Mouse (Mus musculus): Measurements from ENCODE around the gene Ttc26. TPM values are rescaled to one million over a fixed set of nuclear protein-coding genes. Genes with fewer than 3 reads are reported as not detected.
"Not testable (repeated sequence)": the region's sequence is repeated elsewhere in the genome, so short reads cannot be mapped to it uniquely, and the experiment has no call there.

Ttc26 gene
- total and polyA plus RNA-seq, 2 experiments from 2014 or later = 3.3 to 8.6 TPM

GRCm38 (mm10) chr6:38363370-38363769 lies 17.9 kb upstream of the Ttc26 start:
- Histone ChIP-seq H3K4me2 (ENCODE audit: low read depth, low read length, poor library complexity, severe bottlenecking) (no peak overlapping the region), H3K4me1 (ENCODE audit: insufficient read depth, low read length) (no peaks in the 10 kb centered on the region), H3K27me3 (ENCODE audit: insufficient read depth, low read length) (no peaks in the 10 kb centered on the region), H3K36me3 (ENCODE audit: insufficient read depth, low read length) (no peaks in the 10 kb centered on the region), H3K9me3 (ENCODE audit: low read length) (no peaks in the 10 kb centered on the region), H3K27ac (ENCODE audit: low read depth, low read length) (no peak overlapping the region), H3K4me3 (ENCODE audit: low read depth, low read length) (no peak overlapping the region), H3K9ac (replicated peaks; ENCODE audit: low read length, poor library complexity, severe bottlenecking) (no peak overlapping the region)
- no peak for TF ChIP-seq CTCF (IDR thresholded peaks at IDR 0.05)
- WGBS = 64% methylated on average over 4 of the region's 4 CpGs
- DNase-seq (ENCODE audit: low spot score) = no peak
- ATAC-seq (ENCODE audit: low FRiP score) = no peak

- TF ChIP-seq CTCF (IDR thresholded peaks at IDR 0.05) = no peak
- ATAC-seq (ENCODE audit: low FRiP score) = no peak
Measured at GRCm38 (mm10) chr6:38364121-38364520, 17.1 kb upstream of the Ttc26 start.

GRCm38 (mm10) chr6:38369945-38370344 lies 11.3 kb upstream of the Ttc26 start:
- Histone ChIP-seq H3K27ac (ENCODE audit: low read depth, low read length) (no peak overlapping the region), H3K9me3 (ENCODE audit: low read length) (no peaks in the 10 kb centered on the region), H3K4me1 (ENCODE audit: insufficient read depth, low read length) (no peaks in the 10 kb centered on the region), H3K27me3 (ENCODE audit: insufficient read depth, low read length) (no peaks in the 10 kb centered on the region), H3K36me3 (ENCODE audit: insufficient read depth, low read length) (no peaks in the 10 kb centered on the region), H3K4me3 (ENCODE audit: low read depth, low read length) (no peak overlapping the region), H3K9ac (replicated peaks; ENCODE audit: low read length, poor library complexity, severe bottlenecking) (no peak overlapping the region), H3K4me2 (ENCODE audit: low read depth, low read length, poor library complexity, severe bottlenecking) (no peak overlapping the region)
- DNase-seq (ENCODE audit: low spot score) = no peak
- peak; percentile 11; the same call in 1 of the 2 replicates for TF ChIP-seq CTCF (IDR thresholded peaks at IDR 0.05)
- ATAC-seq (ENCODE audit: low FRiP score) = no peak
- 82% methylated on average over 3 of the region's 3 CpGs for WGBS

More at GRCm38 (mm10) chr6:38364121-38364520, 17.1 kb upstream of the Ttc26 start:
- Histone ChIP-seq H3K4me1 (ENCODE audit: insufficient read depth, low read length) (no peaks in the 10 kb centered on the region), H3K4me2 (ENCODE audit: low read depth, low read length, poor library complexity, severe bottlenecking) (no peak overlapping the region), H3K9me3 (ENCODE audit: low read length) (no peaks in the 10 kb centered on the region), H3K27ac (ENCODE audit: low read depth, low read length) (no peak overlapping the region), H3K36me3 (ENCODE audit: insufficient read depth, low read length) (no peaks in the 10 kb centered on the region), H3K9ac (replicated peaks; ENCODE audit: low read length, poor library complexity, severe bottlenecking) (no peak overlapping the region), H3K27me3 (ENCODE audit: insufficient read depth, low read length) (no peaks in the 10 kb centered on the region), H3K4me3 (ENCODE audit: low read depth, low read length) (no peak overlapping the region)
- no peak for DNase-seq (ENCODE audit: low spot score)

- H3K36me3 ChIP-seq (ENCODE audit: insufficient read depth, low read length) = no peaks in the 10 kb centered on the region
- TF ChIP-seq CTCF (IDR thresholded peaks at IDR 0.05) = no peak
- WGBS = 82% methylated on average over 1 of the region's 1 CpGs
- no peak overlapping the region for H3K27ac ChIP-seq (ENCODE audit: low read depth, low read length)
- no peak overlapping the region for H3K9ac ChIP-seq (replicated peaks; ENCODE audit: low read length, poor library complexity, severe bottlenecking)
- no peaks in the 10 kb centered on the region; the same call in 1 of the 2 replicates for H3K27me3 ChIP-seq (ENCODE audit: insufficient read depth, low read length)
- H3K4me3 ChIP-seq (ENCODE audit: low read depth, low read length) = no peak overlapping the region
- no peak overlapping the region for H3K4me2 ChIP-seq (ENCODE audit: low read depth, low read length, poor library complexity, severe bottlenecking)
- no peak for DNase-seq (ENCODE audit: low spot score)
- no peak for ATAC-seq (ENCODE audit: low FRiP score)
- H3K9me3 ChIP-seq (ENCODE audit: low read length) = no peaks in the 10 kb centered on the region
- no peaks in the 10 kb centered on the region for H3K4me1 ChIP-seq (ENCODE audit: insufficient read depth, low read length)
Measured at GRCm38 (mm10) chr6:38374271-38374670, 7.0 kb upstream of the Ttc26 start.

- WGBS = 5% methylated on average over 4 of the region's 4 CpGs
- peak overlapping the region; percentile 73 for H3K4me2 ChIP-seq (ENCODE audit: low read depth, low read length, poor library complexity, severe bottlenecking)
- H3K27ac ChIP-seq (ENCODE audit: low read depth, low read length) = peak overlapping the region; percentile 84
- ATAC-seq (ENCODE audit: low FRiP score) (0 out of 2 replicates have a peak, but pooled peaks have one; percentile 18), DNase-seq (ENCODE audit: low spot score) (no peak)
- H3K4me1 ChIP-seq (ENCODE audit: insufficient read depth, low read length) = peaks cover 6% of the 10 kb centered on the region; the same call in 1 of the 2 replicates
- TF ChIP-seq CTCF (IDR thresholded peaks at IDR 0.05) = no peak
- peak overlapping the region; percentile 59 for H3K9ac ChIP-seq (replicated peaks; ENCODE audit: low read length, poor library complexity, severe bottlenecking)
- peaks cover 4% of the 10 kb centered on the region; the same call in 1 of the 2 replicates for H3K36me3 ChIP-seq (ENCODE audit: insufficient read depth, low read length)
- H3K4me3 ChIP-seq (ENCODE audit: low read depth, low read length) = peak overlapping the region; percentile 64
- no peaks in the 10 kb centered on the region; the same call in 1 of the 2 replicates for H3K27me3 ChIP-seq (ENCODE audit: insufficient read depth, low read length)
- no peaks in the 10 kb centered on the region for H3K9me3 ChIP-seq (ENCODE audit: low read length)
Measured at GRCm38 (mm10) chr6:38380764-38381128, 523 bp upstream of the Ttc26 start.

GRCm38 (mm10) chr6:38389671-38390070 lies 8.4 kb downstream of the Ttc26 start:
- no peaks in the 10 kb centered on the region for H3K9me3 ChIP-seq (ENCODE audit: low read length)
- DNase-seq (ENCODE audit: low spot score) (peak; percentile 50), ATAC-seq (ENCODE audit: low FRiP score) (no peak)
- H3K4me3 ChIP-seq (ENCODE audit: low read depth, low read length) = no peak overlapping the region
- no peak overlapping the region for H3K9ac ChIP-seq (replicated peaks; ENCODE audit: low read length, poor library complexity, severe bottlenecking)
- H3K4me1 ChIP-seq (ENCODE audit: insufficient read depth, low read length) = no peaks in the 10 kb centered on the region
- no peak overlapping the region for H3K27ac ChIP-seq (ENCODE audit: low read depth, low read length)
- H3K27me3 ChIP-seq (ENCODE audit: insufficient read depth, low read length) = no peaks in the 10 kb centered on the region
- WGBS = 89% methylated on average over 3 of the region's 3 CpGs
- H3K36me3 ChIP-seq (ENCODE audit: insufficient read depth, low read length) = peaks cover 30% of the 10 kb centered on the region
- TF ChIP-seq CTCF (IDR thresholded peaks at IDR 0.05) = peak; percentile 64
- H3K4me2 ChIP-seq (ENCODE audit: low read depth, low read length, poor library complexity, severe bottlenecking) = no peak overlapping the region

- ATAC-seq (ENCODE audit: low FRiP score); H3K36me3 ChIP-seq (ENCODE audit: insufficient read depth, low read length); H3K27me3 ChIP-seq (ENCODE audit: insufficient read depth, low read length); H3K9me3 ChIP-seq (ENCODE audit: low read length); H3K4me1 ChIP-seq (ENCODE audit: insufficient read depth, low read length); H3K9ac ChIP-seq (replicated peaks; ENCODE audit: low read length, poor library complexity, severe bottlenecking); DNase-seq (ENCODE audit: low spot score): not testable (repeated sequence)
- Histone ChIP-seq H3K27ac (ENCODE audit: low read depth, low read length) (peak overlapping the region; percentile 98; the same call in 1 of the 2 replicates), H3K4me2 (ENCODE audit: low read depth, low read length, poor library complexity, severe bottlenecking) (peak overlapping the region; percentile 64), H3K4me3 (ENCODE audit: low read depth, low read length) (peak overlapping the region; percentile 96; the same call in 1 of the 2 replicates)
- 73% methylated on average over 5 of the region's 5 CpGs for WGBS
Measured at GRCm38 (mm10) chr6:38432457-38432856, 51.2 kb downstream of the Ttc26 start.

Data from midbrain, postnatal 0 days (tissue).